Mouse (Mus musculus): ENCODE results near the gene Pcx.

DNA sequence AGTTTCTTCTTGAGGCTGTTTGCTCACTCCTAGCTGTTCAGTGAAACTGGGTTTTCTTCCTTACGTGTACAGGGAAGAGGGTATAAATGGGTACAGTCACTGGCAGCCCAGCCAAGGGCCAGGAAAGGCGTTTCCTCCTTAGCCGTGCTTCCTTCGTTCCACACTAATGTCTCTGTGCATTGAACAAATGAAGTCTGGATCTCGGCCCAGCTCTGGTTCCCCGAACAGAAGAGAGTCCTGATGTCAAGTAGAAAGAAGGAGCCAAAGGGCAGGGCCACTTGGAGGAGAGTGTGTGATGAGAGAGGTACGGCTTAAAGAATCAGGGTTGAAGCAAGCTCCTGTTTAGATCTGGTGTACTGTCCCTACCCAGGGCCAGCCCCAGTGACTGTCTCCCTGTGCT lies 44.8 kb downstream of the Pcx start:
- TF ChIP-seq CTCF (IDR thresholded peaks at IDR 0.05; ENCODE audit: low read depth) (no peak), EP300 (IDR thresholded peaks at IDR 0.05; ENCODE audit: low read depth) (no peak)

Measured in liver, embryonic 14.5 days (tissue).